Mouse (Mus musculus) ES-E14 (cell line): Measurements from ENCODE around the gene Tet1.

Experiments used
- CHD2 ChIP-seq: IDR thresholded peaks from 2 replicates; pipeline ENCODE4 v1.6.1; 2014; ENCODE audit warnings: mild to moderate bottlenecking, low read depth, low read length, inconsistent platforms
- HCFC1 ChIP-seq: IDR thresholded peaks from 2 replicates; pipeline ENCODE4 v1.6.1; 2012; ENCODE audit warnings: low read length, inconsistent platforms, borderline replicate concordance; ENCODE audit not compliant: insufficient read depth
- MAFK ChIP-seq: IDR thresholded peaks from 2 replicates; pipeline ENCODE4 v1.6.1; 2014; ENCODE audit warnings: mild to moderate bottlenecking, low read depth, low read length, inconsistent platforms; ENCODE audit not compliant: insufficient read depth
- ZNF384 ChIP-seq: IDR thresholded peaks from 2 replicates; pipeline ENCODE4 v1.6.1; 2012; ENCODE audit warnings: low read depth, low read length, inconsistent platforms

- TF ChIP-seq HCFC1 (no peak), CHD2 (no peak), ZNF384 (no peak), MAFK (no peak)
These were observed 115.7 kb downstream of the Tet1 start for GRCm38 (mm10) chr10:62793091-62793453.
